In genomic region chr5:140917807-140918206, GRCm38 (mm10) we compare ENCODE assay signal across 25 mouse cellular contexts.
"Had no signal": no experiment of that assay in that cellular context is flagged by ENCODE, and none has a peak within 500 bp of the region (broad histone marks: within the 10 kb centered on the region; RNA-seq: fewer than 3 reads in every experiment).

No protein-coding gene starts in this region.

- H3K36me3 ChIP-seq: heart, embryonic 13.5 days; heart, embryonic 15.5 days; hindbrain, embryonic 13.5 days; hindbrain, embryonic 15.5 days; kidney, embryonic 15.5 days; limb, embryonic 13.5 days; limb, embryonic 15.5 days; liver, embryonic 12.5 days had no signal

- H3K4me1 ChIP-seq: heart, embryonic 13.5 days; heart, embryonic 15.5 days; hindbrain, embryonic 13.5 days; hindbrain, embryonic 15.5 days; kidney, embryonic 15.5 days; limb, embryonic 13.5 days; limb, embryonic 15.5 days; liver, embryonic 12.5 days had no signal

- DNase-seq: gastrocnemius, postnatal 14 days; gastrocnemius, postnatal 36 days; heart, adult 18-20 months; heart, postnatal 14 days; heart, postnatal 36 days; kidney, adult 11 months; kidney, adult 2 months; kidney, adult 9 months; kidney, postnatal 14 days; kidney, postnatal 36 days; layer of hippocampus, adult 9-11 months; layer of hippocampus, postnatal 36 days; left cerebral cortex, postnatal 4 days had no signal

- H3K9ac ChIP-seq: heart, embryonic 13.5 days; heart, embryonic 15.5 days; hindbrain, embryonic 13.5 days; hindbrain, embryonic 15.5 days; kidney, embryonic 15.5 days; limb, embryonic 13.5 days; limb, embryonic 15.5 days; liver, embryonic 12.5 days had no signal

- H3K4me2 ChIP-seq: heart, embryonic 11.5 days; heart, embryonic 13.5 days; heart, embryonic 15.5 days; hindbrain, embryonic 13.5 days; hindbrain, embryonic 15.5 days; kidney, embryonic 15.5 days; limb, embryonic 13.5 days; limb, embryonic 15.5 days; liver, embryonic 12.5 days had no signal

- H3K4me3 ChIP-seq: heart, embryonic 13.5 days; heart, embryonic 15.5 days; hindbrain, embryonic 13.5 days; hindbrain, embryonic 15.5 days; kidney, embryonic 15.5 days; limb, embryonic 13.5 days; limb, embryonic 15.5 days; liver, embryonic 12.5 days had no signal

- ATAC-seq: hindbrain, postnatal 0 days; intestine, embryonic 16.5 days; liver, embryonic 12.5 days had no signal

- H3K27me3 ChIP-seq: heart, embryonic 13.5 days; heart, embryonic 15.5 days; hindbrain, embryonic 13.5 days; hindbrain, embryonic 15.5 days; kidney, embryonic 15.5 days; limb, embryonic 13.5 days; limb, embryonic 15.5 days; liver, embryonic 12.5 days had no signal

- H3K27ac ChIP-seq: heart, embryonic 13.5 days; heart, embryonic 15.5 days; hindbrain, embryonic 13.5 days; hindbrain, embryonic 15.5 days; hindbrain, postnatal 0 days; kidney, embryonic 15.5 days; kidney, postnatal 0 days; limb, embryonic 13.5 days; limb, embryonic 15.5 days; liver, embryonic 12.5 days had no signal
